Mouse (Mus musculus) limb, embryonic 12.5 days (tissue): ENCODE measurements around the gene Inmt. TPM values are rescaled to one million over a fixed set of nuclear protein-coding genes. Genes with fewer than 3 reads are reported as not detected.
A peak's percentile ranks its signal among the peaks of the same experiment; 100 is the strongest.

Experiments
- ATAC-seq: fragments of 200-750 bp; cut with Nextera tagmentation; 2 replicates; pipeline ENCODE4 v1.8.0; 2017; ENCODE audit warnings: low read depth, moderate TSS enrichment; ENCODE audit not compliant: insufficient number of reproducible peaks, insufficient read depth, low FRiP score, low TSS enrichment
- H3K27ac ChIP-seq: fragments of 300-500 bp; sonication (generic); 2 replicates; pipeline ENCODE4 v1.5.1; 2016; ENCODE audit warnings: mild to moderate bottlenecking, moderate library complexity
- H3K27me3 ChIP-seq: fragments of 300-500 bp; sonication (generic); 2 replicates; pipeline ENCODE4 v1.6.1; 2016; ENCODE audit warnings: mild to moderate bottlenecking, moderate library complexity
- H3K36me3 ChIP-seq: fragments of 300-500 bp; sonication (generic); 2 replicates; pipeline ENCODE4 v1.6.1; 2016; ENCODE audit warnings: mild to moderate bottlenecking, moderate library complexity
- H3K4me1 ChIP-seq: fragments of 300-500 bp; sonication (generic); replicated peaks from 2 replicates; pipeline ENCODE4 v1.6.1; 2016
- H3K4me2 ChIP-seq: fragments of 300-500 bp; sonication (generic); 2 replicates; pipeline ENCODE4 v1.6.1; 2016; ENCODE audit warnings: mild to moderate bottlenecking, moderate library complexity
- H3K4me3 ChIP-seq: fragments of 300-500 bp; sonication (generic); replicated peaks from 2 replicates; pipeline ENCODE4 v1.5.1; 2016; ENCODE audit warnings: mild to moderate bottlenecking
- H3K9ac ChIP-seq: fragments of 300-500 bp; sonication (generic); replicated peaks from 2 replicates; pipeline ENCODE4 v1.6.1; 2016; ENCODE audit warnings: mild to moderate bottlenecking, moderate library complexity
- H3K9me3 ChIP-seq: fragments of 300-500 bp; sonication (generic); 2 replicates; pipeline ENCODE4 v1.6.1; 2016; ENCODE audit warnings: mild to moderate bottlenecking, moderate library complexity
- WGBS: fragments of 180-500 bp; shearing (Covaris S2); methylation state at CpG from one replicate; pipeline ENCODE4 v1.1.7; 2016; 5-methylcytosine and 5-hydroxymethylcytosine counted together
- polyA plus RNA-seq: library from polyadenylated mRNA; unstranded; fragments of >200 nt; fragmentation: Nextera tagmentation; extraction: Ambion mirVana; gene quantifications from 2 replicates; pipeline ENCODE4 v1.2.1, GENCODE M21; 2016

Inmt gene
- polyA plus RNA-seq, 1 experiment from 2014 or later: not detected

DNA sequence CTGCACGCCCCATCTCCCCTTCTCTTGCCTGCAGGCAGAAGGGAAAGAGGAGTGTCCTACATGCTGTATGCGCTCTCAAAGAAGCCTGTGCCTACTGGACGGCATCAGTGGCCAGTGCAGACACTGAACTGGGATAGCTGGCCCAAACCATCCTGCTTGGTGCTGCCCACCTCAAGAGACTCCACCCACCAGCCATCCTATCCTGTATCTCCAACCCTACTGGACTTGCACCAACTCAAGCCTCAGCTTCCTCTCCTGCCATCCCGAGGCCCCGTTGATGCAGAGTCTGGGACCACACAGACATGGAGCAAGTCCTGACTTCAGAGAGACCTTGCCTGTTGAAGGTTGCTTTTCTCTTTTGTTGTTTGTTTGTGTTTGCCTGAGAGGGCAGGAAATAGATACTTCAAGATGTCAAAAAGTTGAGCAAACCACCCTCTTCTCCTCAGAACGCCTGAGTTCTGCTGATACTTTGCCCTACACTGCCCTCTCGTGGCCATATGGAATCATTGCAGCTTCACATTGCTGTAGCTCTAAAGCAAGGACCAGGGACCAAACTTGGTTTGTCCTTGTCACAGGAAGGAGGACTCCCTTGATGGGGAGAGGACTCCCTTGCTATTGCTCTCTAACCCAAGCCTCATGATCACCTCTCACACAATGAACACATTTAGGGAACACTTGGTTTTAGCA is 7.9 kb downstream of the Inmt start:
- Histone ChIP-seq H3K4me3 (no peak overlapping the region), H3K27me3 (no peaks in the 10 kb centered on the region), H3K36me3 (no peaks in the 10 kb centered on the region), H3K4me2 (no peak overlapping the region), H3K9ac (no peak overlapping the region), H3K4me1 (no peaks in the 10 kb centered on the region), H3K27ac (no peak overlapping the region), H3K9me3 (no peaks in the 10 kb centered on the region)
- 56% methylated on average over 7 of the region's 7 CpGs for WGBS
- ATAC-seq: no peak; the same call in 1 of the 2 replicates

GRCm38 (mm10) chr6:55163046-55163584 is 11.7 kb downstream of the Inmt start:
- Histone ChIP-seq H3K9me3 (no peaks in the 10 kb centered on the region), H3K36me3 (no peaks in the 10 kb centered on the region), H3K9ac (no peak overlapping the region), H3K27me3 (no peaks in the 10 kb centered on the region), H3K4me1 (no peaks in the 10 kb centered on the region), H3K27ac (no peak overlapping the region), H3K4me3 (no peak overlapping the region), H3K4me2 (no peak overlapping the region)
- ATAC-seq: no peak
- WGBS: 88% methylated on average over 8 of the region's 8 CpGs

DNA sequence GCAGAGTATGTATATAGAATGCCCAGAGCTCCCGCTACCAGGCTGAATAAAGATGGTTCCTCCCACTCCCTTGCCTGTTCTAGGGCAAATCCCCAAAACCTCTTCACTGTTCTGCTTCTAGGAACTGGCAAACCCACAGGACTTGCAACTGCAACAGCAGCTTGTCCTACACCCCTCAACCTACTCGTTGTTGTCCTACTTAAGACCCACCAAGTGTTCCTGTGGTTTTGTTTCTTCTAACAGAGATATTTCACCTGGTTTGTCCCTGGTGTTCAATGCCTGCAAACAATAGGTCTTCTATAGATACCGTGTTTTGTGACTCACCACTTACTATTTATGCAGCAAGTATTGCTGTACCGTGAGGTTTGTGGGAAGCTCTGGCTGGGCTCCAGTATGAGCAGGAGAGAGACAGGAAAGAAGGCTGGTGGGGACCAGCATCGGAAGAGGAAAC is 13.5 kb downstream of the Inmt start:
- H3K9ac ChIP-seq: no peak overlapping the region
- no peak overlapping the region for H3K27ac ChIP-seq
- no peaks in the 10 kb centered on the region for H3K4me1 ChIP-seq
- no peaks in the 10 kb centered on the region for H3K27me3 ChIP-seq
- H3K9me3 ChIP-seq: no peaks in the 10 kb centered on the region
- H3K4me3 ChIP-seq: no peak overlapping the region
- no peak for ATAC-seq
- no peak overlapping the region for H3K4me2 ChIP-seq
- H3K36me3 ChIP-seq: no peaks in the 10 kb centered on the region
- WGBS: 86% methylated on average over 5 of the region's 5 CpGs

- H3K27me3 ChIP-seq: no peaks in the 10 kb centered on the region
- no peak overlapping the region for H3K9ac ChIP-seq
- no peaks in the 10 kb centered on the region for H3K4me1 ChIP-seq
- no peak overlapping the region for H3K4me3 ChIP-seq
- no peaks in the 10 kb centered on the region for H3K9me3 ChIP-seq
- H3K4me2 ChIP-seq: no peak overlapping the region
- no peak for ATAC-seq
- WGBS: 71% methylated on average over 1 of the region's 1 CpGs
- H3K27ac ChIP-seq: no peak overlapping the region
- no peaks in the 10 kb centered on the region for H3K36me3 ChIP-seq
Observed at GRCm38 (mm10) chr6:55159256-55159655, 15.6 kb downstream of the Inmt start.

GRCm38 (mm10) chr6:55152226-55152625 is 22.6 kb downstream of the Inmt start:
- Histone ChIP-seq H3K4me2 (no peak overlapping the region), H3K9ac (no peak overlapping the region), H3K4me1 (no peaks in the 10 kb centered on the region), H3K36me3 (no peaks in the 10 kb centered on the region), H3K9me3 (no peaks in the 10 kb centered on the region), H3K4me3 (no peak overlapping the region), H3K27me3 (no peaks in the 10 kb centered on the region), H3K27ac (no peak overlapping the region)
- WGBS: 95% methylated on average over 3 of the region's 3 CpGs
- no peak for ATAC-seq

- WGBS: 53% methylated on average over 4 of the region's 4 CpGs
- Histone ChIP-seq H3K9me3 (peaks cover 9% of the 10 kb centered on the region; the same call in 1 of the 2 replicates), H3K4me2 (no peak overlapping the region), H3K4me1 (no peaks in the 10 kb centered on the region), H3K36me3 (no peaks in the 10 kb centered on the region), H3K9ac (no peak overlapping the region), H3K27ac (no peak overlapping the region), H3K27me3 (no peaks in the 10 kb centered on the region), H3K4me3 (no peak overlapping the region)
- no peak for ATAC-seq
Observed at GRCm38 (mm10) chr6:55146138-55146537, 28.7 kb downstream of the Inmt start.

DNA sequence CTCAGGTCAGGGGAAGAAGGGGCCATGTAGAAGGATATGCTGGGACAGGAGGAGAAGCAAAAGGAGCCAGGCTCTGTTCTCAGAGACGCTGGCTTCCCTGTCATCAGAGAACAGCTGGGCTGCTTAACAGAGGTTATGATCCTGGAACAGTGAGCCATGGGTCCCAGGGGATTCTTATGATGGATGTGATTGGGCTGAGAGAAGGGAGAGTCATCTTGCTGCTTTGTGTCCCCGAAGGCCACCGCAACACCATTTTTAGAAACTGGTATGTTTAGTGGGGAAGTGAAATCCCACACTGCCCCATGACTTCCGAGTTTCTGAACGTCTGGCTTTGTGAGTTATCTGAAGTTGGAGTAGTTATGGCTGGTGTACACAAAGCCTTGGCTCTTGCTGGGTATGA is 29.6 kb downstream of the Inmt start:
- Histone ChIP-seq H3K4me1 (no peaks in the 10 kb centered on the region), H3K4me2 (no peak overlapping the region), H3K27ac (no peak overlapping the region), H3K27me3 (no peaks in the 10 kb centered on the region), H3K9me3 (peaks cover 9% of the 10 kb centered on the region; the same call in 1 of the 2 replicates), H3K36me3 (no peaks in the 10 kb centered on the region), H3K4me3 (no peak overlapping the region), H3K9ac (no peak overlapping the region)
- ATAC-seq: no peak
- WGBS: 75% methylated on average over 5 of the region's 5 CpGs

DNA sequence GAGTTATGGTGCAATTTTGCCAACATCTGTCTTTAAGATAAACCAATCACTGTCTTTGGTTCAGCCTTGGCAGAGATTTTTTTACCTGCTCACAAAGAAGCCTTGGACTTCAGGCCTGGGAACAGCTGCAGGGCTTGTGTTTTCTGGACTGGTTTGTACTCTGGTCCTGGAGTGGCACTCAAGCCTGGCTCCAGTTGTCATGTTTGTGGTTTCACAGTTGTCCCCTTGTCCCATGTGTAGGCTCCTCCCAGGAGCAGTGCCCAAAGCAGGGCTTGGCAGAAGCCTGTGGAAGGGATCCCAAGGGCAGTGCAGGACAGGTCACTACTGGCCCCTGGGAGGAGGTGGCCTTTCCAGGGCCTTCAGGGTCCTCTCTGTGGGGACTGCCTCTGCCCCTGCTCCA is 36.5 kb downstream of the Inmt start:
- H3K36me3 ChIP-seq: no peaks in the 10 kb centered on the region
- no peak overlapping the region for H3K27ac ChIP-seq
- no peak overlapping the region for H3K4me3 ChIP-seq
- peaks cover 7% of the 10 kb centered on the region; the same call in 1 of the 2 replicates for H3K9me3 ChIP-seq
- H3K4me1 ChIP-seq: no peaks in the 10 kb centered on the region
- no peak overlapping the region for H3K4me2 ChIP-seq
- no peak overlapping the region for H3K9ac ChIP-seq
- no peaks in the 10 kb centered on the region; the same call in 1 of the 2 replicates for H3K27me3 ChIP-seq
- no peak for ATAC-seq

DNA sequence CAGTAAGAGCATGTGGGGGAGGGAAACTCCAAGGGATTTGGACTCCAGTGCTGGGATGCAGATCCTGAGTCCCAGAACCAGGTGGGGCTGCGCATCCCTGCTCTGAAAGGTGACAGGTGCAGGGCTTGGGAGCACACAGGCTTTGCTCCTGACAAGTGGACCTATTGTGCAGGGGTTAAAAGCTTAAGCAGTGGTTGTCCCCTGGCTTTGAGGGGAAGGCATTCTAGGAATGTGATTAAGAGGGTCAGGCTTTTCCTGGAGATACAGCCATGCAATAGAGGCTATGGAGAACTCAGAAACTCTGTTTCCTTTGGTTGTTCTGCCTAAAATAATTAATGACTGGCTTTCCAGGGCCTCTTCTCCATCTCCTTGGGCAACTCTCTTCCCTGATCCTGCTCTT is 41.4 kb downstream of the Inmt start:
- H3K4me2 ChIP-seq: no peak overlapping the region
- H3K9me3 ChIP-seq: 0 out of 2 replicates have a peak, but pooled peaks cover 3% of the 10 kb centered on the region
- 77% methylated on average over 1 of the region's 1 CpGs for WGBS
- ATAC-seq: no peak
- no peak overlapping the region for H3K27ac ChIP-seq
- H3K4me1 ChIP-seq: peaks cover 3% of the 10 kb centered on the region; the same call in 1 of the 2 replicates
- no peak overlapping the region for H3K9ac ChIP-seq
- H3K36me3 ChIP-seq: no peaks in the 10 kb centered on the region
- H3K27me3 ChIP-seq: no peaks in the 10 kb centered on the region; the same call in 1 of the 2 replicates
- no peak overlapping the region for H3K4me3 ChIP-seq

GRCm38 (mm10) chr6:55132794-55133193 is 42.0 kb downstream of the Inmt start, which contains the start of gene Crhr2:
Gene Crhr2 (minus strand): TSS chr6:55133016.
- H3K4me1 ChIP-seq: peaks cover 3% of the 10 kb centered on the region; the same call in 1 of the 2 replicates
- ATAC-seq: no peak
- no peaks in the 10 kb centered on the region for H3K36me3 ChIP-seq
- 0 out of 2 replicates have a peak, but pooled peaks cover 3% of the 10 kb centered on the region for H3K9me3 ChIP-seq
- H3K4me2 ChIP-seq: no peak within 1 kb of the TSS
- 65% methylated on average over 10 of the region's 10 CpGs for WGBS
- H3K9ac ChIP-seq: 0 out of 2 replicates have a peak within 1 kb of the TSS, but pooled peaks have one; percentile 12
- no peak within 1 kb of the TSS for H3K27ac ChIP-seq
- H3K27me3 ChIP-seq: no peaks in the 10 kb centered on the region; the same call in 1 of the 2 replicates
- no peak within 1 kb of the TSS for H3K4me3 ChIP-seq

DNA sequence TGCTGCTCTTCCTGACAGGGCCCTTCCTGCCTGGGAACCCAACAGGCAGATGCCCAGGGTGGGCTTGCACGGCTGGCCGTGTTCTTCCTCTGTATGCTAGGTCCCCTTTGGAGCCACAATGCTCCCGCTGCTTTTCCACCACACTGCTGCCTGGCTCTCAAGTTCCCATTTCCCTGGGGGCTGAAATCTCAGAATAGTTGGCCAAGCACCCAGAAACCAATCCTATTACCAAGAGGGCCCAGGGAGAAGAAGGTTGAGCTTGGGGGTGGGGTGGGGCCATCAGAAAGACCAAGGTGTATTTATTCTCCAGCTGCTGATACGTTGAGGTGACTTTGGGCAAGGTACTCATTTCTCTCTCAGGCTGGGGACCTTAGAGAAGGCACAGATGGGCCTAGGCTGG is 43.5 kb downstream of the Inmt start:
- no peak overlapping the region for H3K27ac ChIP-seq
- H3K9ac ChIP-seq: no peak overlapping the region
- peaks cover 3% of the 10 kb centered on the region; the same call in 1 of the 2 replicates for H3K4me1 ChIP-seq
- ATAC-seq: no peak
- no peaks in the 10 kb centered on the region for H3K36me3 ChIP-seq
- H3K4me2 ChIP-seq: no peak overlapping the region
- WGBS: 79% methylated on average over 4 of the region's 4 CpGs
- H3K27me3 ChIP-seq: no peaks in the 10 kb centered on the region
- 0 out of 2 replicates have a peak, but pooled peaks cover 3% of the 10 kb centered on the region for H3K9me3 ChIP-seq
- no peak overlapping the region for H3K4me3 ChIP-seq
